In genomic region chr12:26621135-26621932, GRCm38 (mm10) we compare ENCODE assay signal across 10 mouse cellular contexts.
A peak's percentile ranks its signal among the peaks of the same experiment; 100 is the strongest.
DNase-seq lines count a peak whose midpoint lies in the region; ATAC-seq and TF ChIP-seq lines count a peak whose summit lies in the region.
"Had no signal": no experiment of that assay in that cellular context is flagged by ENCODE, and none has a peak within 500 bp of the region (broad histone marks: within the 10 kb centered on the region; RNA-seq: fewer than 3 reads in every experiment).

No protein-coding gene starts in this region.

- no peak overlapping the region for H3K27ac ChIP-seq in cerebellum, adult 2 months (ENCODE audit: insufficient read depth, low read length)
- peak overlapping the region; percentile 94 for H3K27ac ChIP-seq in forebrain, embryonic 16.5 days (ENCODE audit: low read length)
- H3K27ac ChIP-seq in midbrain, embryonic 11.5 days (ENCODE audit: low read depth, low read length) = peak overlapping the region; percentile 1; the same call in 1 of the 2 replicates
- H3K27ac ChIP-seq: kidney, postnatal 0 days had no signal

- no peak overlapping the region for H3K4me3 ChIP-seq in cerebellum, adult 2 months (replicated peaks; ENCODE audit: insufficient read depth, low read depth, low read length)
- no peak overlapping the region for H3K4me3 ChIP-seq in forebrain, embryonic 16.5 days (replicated peaks; ENCODE audit: low read length)
- no peak overlapping the region for H3K4me3 ChIP-seq in midbrain, embryonic 11.5 days (ENCODE audit: low read depth, low read length)

- no peaks in the 10 kb centered on the region for H3K36me3 ChIP-seq in forebrain, embryonic 16.5 days (ENCODE audit: control insufficient read depth, insufficient read depth)
- H3K36me3 ChIP-seq in midbrain, embryonic 11.5 days (ENCODE audit: control insufficient read depth, insufficient read depth, low read length) = no peaks in the 10 kb centered on the region

- TF ChIP-seq POLR2A in cerebellum, adult 2 months (IDR thresholded peaks at IDR 0.05; ENCODE audit: borderline replicate concordance, insufficient read depth, low read length) = no peak

- intact Hi-C loops in gastrocnemius, postnatal 14 days (cut with DNase I; ENCODE audit: low total_unique reads) = no loop called here

- peak overlapping the region; percentile 33 for H3K9ac ChIP-seq in forebrain, embryonic 16.5 days (replicated peaks; ENCODE audit: low read depth, low read length)
- H3K9ac ChIP-seq in midbrain, embryonic 11.5 days (ENCODE audit: low read length) = no peak overlapping the region

- ATAC-seq in forebrain, embryonic 16.5 days = peak; percentile 85
- no peak for ATAC-seq in midbrain, embryonic 11.5 days (ENCODE audit: low FRiP score)

- H3K9me3 ChIP-seq in forebrain, embryonic 16.5 days (ENCODE audit: control insufficient read depth, low read length) = no peaks in the 10 kb centered on the region
- no peaks in the 10 kb centered on the region for H3K9me3 ChIP-seq in midbrain, embryonic 11.5 days (ENCODE audit: control insufficient read depth, low read length)

- H3K27me3 ChIP-seq in cerebellum, adult 2 months (ENCODE audit: control insufficient read depth, insufficient read depth, low read length) = no peaks in the 10 kb centered on the region
- H3K27me3 ChIP-seq in forebrain, embryonic 16.5 days (replicated peaks; ENCODE audit: control insufficient read depth, insufficient read depth, low read length) = no peaks in the 10 kb centered on the region
- H3K27me3 ChIP-seq in midbrain, embryonic 11.5 days (ENCODE audit: control insufficient read depth, insufficient read depth, low read length) = no peaks in the 10 kb centered on the region

- H3K4me1 ChIP-seq in cerebellum, adult 2 months (ENCODE audit: control insufficient read depth, insufficient read depth, low read length) = no peaks in the 10 kb centered on the region
- peaks cover 19% of the 10 kb centered on the region for H3K4me1 ChIP-seq in forebrain, embryonic 16.5 days (replicated peaks; ENCODE audit: control insufficient read depth, insufficient read depth, low read length)
- H3K4me1 ChIP-seq in midbrain, embryonic 11.5 days (ENCODE audit: control insufficient read depth, insufficient read depth, low read length) = no peaks in the 10 kb centered on the region

- TF ChIP-seq CTCF in cerebellum, adult 2 months (IDR thresholded peaks at IDR 0.05; ENCODE audit: borderline replicate concordance, insufficient read depth, low read depth, low read length) = no peak

- DNase-seq in cerebellum, postnatal 10 days = peak; percentile 13 to 20
- DNase-seq in cerebellum, adult 2 months = no peak
- peak; percentile 51 for DNase-seq in brain, adult 2 months (ENCODE audit: low read depth, low spot score)
- DNase-seq in midbrain, embryonic 11.5 days (ENCODE audit: low spot score, missing footprints) = peak; percentile 75
- no peak for DNase-seq in gastrocnemius, postnatal 14 days
- DNase-seq in kidney, adult 11 months = no peak
- DNase-seq in heart, adult 9 months (ENCODE audit: low spot score in 2 of 2) = no peak
- DNase-seq: lung, postnatal 14 days had no signal

- peak overlapping the region; percentile 24 for H3K4me2 ChIP-seq in forebrain, embryonic 16.5 days (ENCODE audit: low read length)
- no peak overlapping the region for H3K4me2 ChIP-seq in midbrain, embryonic 11.5 days

- 64% methylated on average over 12 of the region's 12 CpGs for WGBS in cerebellum, adult 2 months
- WGBS in forebrain, embryonic 16.5 days = 49% methylated on average over 12 of the region's 12 CpGs
- 82% methylated on average over 12 of the region's 12 CpGs for WGBS in midbrain, embryonic 11.5 days

Comparison
In these comparisons a context has a peak if more than half of its experiments do, and no peak if none do; other contexts are left out.
1. DNase-seq: peak in cerebellum, postnatal 10 days (2 of 2), brain, adult 2 months (single experiment) and midbrain, embryonic 11.5 days (single experiment); none in cerebellum, adult 2 months (0 of 2), gastrocnemius, postnatal 14 days (single experiment), kidney, adult 11 months (single experiment) and heart, adult 9 months (0 of 2).